Mouse (Mus musculus): ENCODE results near the gene Eif4e3.

DNA sequence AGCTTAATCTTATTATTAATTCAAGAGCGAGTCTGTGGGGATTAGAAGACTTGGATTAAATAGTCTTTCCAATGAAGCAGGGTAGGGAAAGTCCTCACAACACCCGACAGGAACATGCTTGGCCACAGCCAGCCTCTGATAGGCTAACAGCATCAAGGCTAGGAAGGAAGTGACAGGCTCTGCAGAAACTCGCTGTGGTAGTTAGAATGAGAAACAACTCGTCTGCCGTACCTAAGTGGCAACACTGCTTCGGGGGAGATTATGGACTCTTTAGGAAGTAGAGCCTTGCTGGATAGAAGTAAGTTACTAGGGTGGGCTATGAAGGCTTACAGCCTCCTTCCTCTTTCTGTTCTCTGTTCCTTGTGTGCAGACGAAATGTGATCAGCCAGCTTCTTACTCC lies 11.1 kb downstream of the Eif4e3 start:
- TF ChIP-seq ZMIZ1 (IDR thresholded peaks at IDR 0.05; ENCODE audit: low read depth, low read length) (no peak), POLR2A (IDR thresholded peaks at IDR 0.05; ENCODE audit: low read depth, low read length) (peak; percentile 50), KAT2A (IDR thresholded peaks at IDR 0.05; ENCODE audit: insufficient replicate concordance, low read length) (no peak), USF2 (conservative IDR thresholded peaks at IDR 0.05; ENCODE audit: low read depth, low read length) (no peak), ZNF384 (IDR thresholded peaks at IDR 0.05; ENCODE audit: low read depth, low read length) (no peak), CTCF (conservative IDR thresholded peaks at IDR 0.05 in 1 of 2, IDR thresholded peaks at IDR 0.05 in 1 of 2; ENCODE audit: low read depth in 2 of 2, low read length in 2 of 2) (no peak), CHD2 (IDR thresholded peaks at IDR 0.05; ENCODE audit: low read length) (no peak), EP300 (IDR thresholded peaks at IDR 0.05; ENCODE audit: low read length) (no peak)
